Mouse (Mus musculus) testis, adult 2 months (tissue): ENCODE measurements at regions not wholly inside any gene's neighbourhood (a gene's known extent, or its start where the extent isn't known, plus 50 kb on each side); places are given as distances from the start of the nearest gene placed in this dataset.

Experiments
- H3K27ac ChIP-seq: fragments of 200-500 bp; 2 replicates; pipeline ENCODE4 v1.5.1; 2012; ENCODE audit warnings: low read depth, low read length; ENCODE audit not compliant: control insufficient read depth, insufficient read depth
- H3K27me3 ChIP-seq: fragments of 200-500 bp; 2 replicates; pipeline ENCODE4 v1.6.1; 2012; ENCODE audit warnings: mild to moderate bottlenecking, low read length, moderate library complexity; ENCODE audit not compliant: control insufficient read depth, insufficient read depth
- H3K36me3 ChIP-seq: fragments of 200-500 bp; 2 replicates; pipeline ENCODE4 v1.6.1; 2012; ENCODE audit warnings: mild to moderate bottlenecking, low read length; ENCODE audit not compliant: control insufficient read depth, insufficient read depth
- H3K4me1 ChIP-seq: fragments of 200-500 bp; 2 replicates; pipeline ENCODE4 v1.6.1; 2012; ENCODE audit warnings: low read length; ENCODE audit not compliant: control insufficient read depth, insufficient read depth
- H3K4me3 ChIP-seq: fragments of 200-500 bp; 2 replicates; pipeline ENCODE4 v1.5.1; 2012; ENCODE audit warnings: low read depth, mild to moderate bottlenecking, low read length, moderate library complexity, mixed read lengths; ENCODE audit not compliant: control insufficient read depth
- CTCF ChIP-seq: fragments of 200-500 bp; IDR thresholded peaks from 2 replicates; pipeline ENCODE4 v1.5.1; 2012; ENCODE audit warnings: low read depth, mild to moderate bottlenecking, inconsistent platforms, low read length, moderate library complexity; ENCODE audit not compliant: control insufficient read depth, insufficient read depth, insufficient replicate concordance
- POLR2A ChIP-seq: fragments of 200-500 bp; IDR thresholded peaks from 2 replicates; pipeline ENCODE4 v1.6.1; 2012; ENCODE audit warnings: low read depth, mild to moderate bottlenecking, inconsistent platforms, low read length, moderate library complexity; ENCODE audit not compliant: control insufficient read depth

DNA sequence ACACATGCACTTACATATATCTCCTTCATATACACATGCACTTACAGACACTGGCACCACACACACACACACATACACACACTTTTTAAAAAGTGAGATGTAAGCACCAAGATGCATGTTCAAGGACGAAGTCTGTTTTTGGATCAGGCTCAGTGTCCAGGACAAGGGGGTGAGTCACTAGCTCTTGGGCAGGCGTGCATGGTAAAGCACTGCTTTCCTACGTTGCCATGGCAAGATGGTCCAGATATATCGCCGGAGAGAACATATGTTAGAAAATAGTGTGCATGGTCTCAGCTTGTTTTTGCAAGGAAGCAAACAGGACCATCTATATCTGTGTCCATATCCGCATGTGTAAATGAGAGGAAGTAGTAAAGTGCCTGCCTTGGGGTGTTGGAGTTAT lies 77.0 kb upstream of the Kcng1 start:
- no peaks in the 10 kb centered on the region for H3K27me3 ChIP-seq
- H3K27ac ChIP-seq: no peak overlapping the region
- TF ChIP-seq CTCF (no peak), POLR2A (no peak)
- no peak overlapping the region for H3K4me3 ChIP-seq
- no peaks in the 10 kb centered on the region for H3K4me1 ChIP-seq
- H3K36me3 ChIP-seq: no peaks in the 10 kb centered on the region

DNA sequence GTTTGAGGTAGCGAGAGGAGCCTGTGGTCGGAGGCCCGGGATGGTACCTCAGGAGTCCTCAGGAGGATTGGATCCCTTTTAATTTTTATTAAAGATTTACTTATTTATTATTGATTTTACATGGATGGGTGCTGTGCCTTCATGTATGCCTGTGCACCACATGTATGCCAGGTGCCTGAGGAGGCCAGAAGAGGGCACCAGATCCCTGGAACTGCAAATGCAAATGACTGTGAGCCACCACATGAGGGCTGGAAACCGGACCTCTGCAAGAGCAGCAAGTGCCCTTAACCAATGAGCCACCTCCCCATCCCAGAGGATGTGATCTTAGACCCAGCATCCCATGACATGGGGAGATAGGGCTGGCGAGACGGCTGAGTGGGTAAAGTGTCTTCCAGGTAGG lies 76.3 kb upstream of the Kcng1 start:
- no peak overlapping the region for H3K4me3 ChIP-seq
- TF ChIP-seq CTCF: no peak
- no peak for TF ChIP-seq POLR2A
- H3K27me3 ChIP-seq: no peaks in the 10 kb centered on the region
- H3K36me3 ChIP-seq: no peaks in the 10 kb centered on the region
- H3K27ac ChIP-seq: no peak overlapping the region
- H3K4me1 ChIP-seq: no peaks in the 10 kb centered on the region

DNA sequence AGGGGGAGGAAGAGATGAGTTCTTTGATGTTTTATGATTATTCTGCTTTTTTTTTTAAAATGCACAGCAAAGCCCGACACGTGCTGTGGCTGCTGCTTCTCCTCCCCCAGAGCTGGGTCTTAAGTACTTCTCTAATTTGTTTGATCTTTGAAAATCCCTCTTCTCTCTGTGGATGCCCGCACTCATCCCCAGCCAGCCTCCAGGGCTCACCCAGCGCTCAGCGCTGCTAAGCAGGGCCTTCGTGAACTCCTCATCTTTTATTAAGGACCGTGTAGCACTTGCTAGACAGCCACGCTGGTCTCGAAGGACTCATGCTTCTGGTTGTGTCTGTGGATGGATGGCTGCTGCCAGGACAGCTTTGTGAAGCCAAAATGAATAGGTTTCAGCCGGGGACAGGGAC lies 72.9 kb upstream of the Kcng1 start:
- H3K27me3 ChIP-seq: no peaks in the 10 kb centered on the region
- TF ChIP-seq POLR2A: no peak
- H3K4me3 ChIP-seq: no peak overlapping the region
- H3K36me3 ChIP-seq: no peaks in the 10 kb centered on the region
- no peaks in the 10 kb centered on the region for H3K4me1 ChIP-seq
- no peak overlapping the region for H3K27ac ChIP-seq

DNA sequence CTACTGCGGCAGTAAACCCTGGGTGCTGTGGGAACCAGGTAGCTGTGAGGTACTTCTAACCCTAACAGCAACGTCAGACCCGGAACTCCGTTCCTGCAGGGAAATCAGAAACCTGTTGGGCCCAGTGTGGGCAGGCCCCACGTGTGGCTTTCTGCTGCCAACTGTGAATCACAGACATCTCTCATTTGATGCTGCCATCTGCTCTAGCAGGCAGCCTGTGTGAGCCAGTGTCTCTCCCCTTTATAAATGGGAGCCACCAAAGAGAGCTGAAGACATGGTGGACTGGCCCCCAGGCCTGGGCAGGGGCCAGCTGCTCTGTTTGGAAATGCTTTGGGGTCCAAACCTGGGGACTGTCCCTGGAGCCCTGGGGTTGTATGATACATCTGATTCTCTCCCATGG lies 71.1 kb upstream of the Kcng1 start:
- Histone ChIP-seq H3K4me3 (no peak overlapping the region), H3K27me3 (no peaks in the 10 kb centered on the region), H3K4me1 (no peaks in the 10 kb centered on the region), H3K27ac (no peak overlapping the region), H3K36me3 (no peaks in the 10 kb centered on the region)
- TF ChIP-seq CTCF (no peak), POLR2A (no peak)

DNA sequence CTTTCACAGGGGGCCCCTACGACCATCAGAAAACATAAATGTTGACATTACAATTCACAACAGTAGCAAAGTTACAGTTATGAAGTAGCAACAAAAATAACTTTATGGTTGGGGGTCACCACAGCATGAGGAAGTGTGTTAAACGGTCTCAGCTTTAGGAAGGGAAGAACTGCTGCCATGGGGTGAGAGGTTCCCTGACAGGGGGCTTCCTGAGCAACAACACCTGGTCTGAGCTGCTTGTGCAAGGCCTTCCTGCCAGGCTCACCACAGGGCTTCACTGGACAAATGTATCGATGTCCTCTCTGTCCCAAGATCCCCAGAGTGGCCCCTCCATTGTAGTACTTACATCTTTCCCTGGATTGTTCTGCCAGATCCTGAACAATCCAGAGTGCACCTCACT lies 70.7 kb upstream of the Kcng1 start:
- H3K36me3 ChIP-seq: no peaks in the 10 kb centered on the region
- H3K4me1 ChIP-seq: no peaks in the 10 kb centered on the region
- no peak overlapping the region for H3K4me3 ChIP-seq
- no peak for TF ChIP-seq POLR2A
- TF ChIP-seq CTCF: no peak
- H3K27me3 ChIP-seq: no peaks in the 10 kb centered on the region
- no peak overlapping the region for H3K27ac ChIP-seq

DNA sequence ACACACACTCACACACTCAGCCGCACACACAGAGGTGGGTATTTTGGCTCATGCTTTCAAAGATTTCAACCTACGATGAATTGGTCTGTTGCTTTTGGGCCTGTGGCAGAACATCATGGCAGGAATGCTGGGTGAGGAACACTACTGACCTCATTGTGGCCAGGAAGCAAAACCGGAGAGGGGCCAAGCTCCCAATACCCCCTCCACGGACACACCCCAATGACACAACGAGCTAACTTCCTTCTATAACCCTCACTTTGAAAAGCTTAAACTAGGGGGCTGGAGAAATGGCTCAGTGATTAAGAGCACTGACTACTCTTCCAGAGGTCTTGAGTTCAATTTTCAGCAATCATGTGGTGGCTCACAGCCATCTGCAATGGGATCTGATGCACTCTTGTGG lies 63.8 kb upstream of the Kcng1 start:
- no peaks in the 10 kb centered on the region; the same call in 1 of the 2 replicates for H3K4me1 ChIP-seq
- no peak overlapping the region for H3K4me3 ChIP-seq
- H3K27me3 ChIP-seq: no peaks in the 10 kb centered on the region
- no peaks in the 10 kb centered on the region for H3K36me3 ChIP-seq
- no peak overlapping the region for H3K27ac ChIP-seq
- no peak for TF ChIP-seq CTCF
- TF ChIP-seq POLR2A: no peak

DNA sequence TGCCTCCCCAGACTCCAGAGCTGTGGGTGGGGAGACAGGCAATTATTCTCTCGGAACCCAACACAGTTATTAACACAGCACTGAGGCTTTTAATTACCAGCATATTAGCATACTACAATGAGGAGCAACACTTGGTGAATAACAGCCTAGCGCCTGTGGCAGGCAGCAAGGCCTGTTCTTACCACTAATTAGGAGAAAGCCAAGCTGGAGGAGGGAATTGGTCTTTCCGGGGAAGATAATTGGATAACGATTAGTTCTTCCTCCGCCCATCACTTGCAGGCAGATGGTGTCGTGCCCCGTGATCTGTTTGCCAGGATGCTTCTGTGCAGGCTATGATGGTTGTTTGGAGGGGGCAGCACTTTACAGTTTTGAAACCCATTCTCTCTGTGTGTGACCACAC lies 62.2 kb upstream of the Kcng1 start:
- H3K4me3 ChIP-seq: no peak overlapping the region
- no peaks in the 10 kb centered on the region for H3K36me3 ChIP-seq
- TF ChIP-seq CTCF (no peak), POLR2A (no peak)
- no peak overlapping the region for H3K27ac ChIP-seq
- no peaks in the 10 kb centered on the region for H3K27me3 ChIP-seq
- H3K4me1 ChIP-seq: no peaks in the 10 kb centered on the region; the same call in 1 of the 2 replicates

DNA sequence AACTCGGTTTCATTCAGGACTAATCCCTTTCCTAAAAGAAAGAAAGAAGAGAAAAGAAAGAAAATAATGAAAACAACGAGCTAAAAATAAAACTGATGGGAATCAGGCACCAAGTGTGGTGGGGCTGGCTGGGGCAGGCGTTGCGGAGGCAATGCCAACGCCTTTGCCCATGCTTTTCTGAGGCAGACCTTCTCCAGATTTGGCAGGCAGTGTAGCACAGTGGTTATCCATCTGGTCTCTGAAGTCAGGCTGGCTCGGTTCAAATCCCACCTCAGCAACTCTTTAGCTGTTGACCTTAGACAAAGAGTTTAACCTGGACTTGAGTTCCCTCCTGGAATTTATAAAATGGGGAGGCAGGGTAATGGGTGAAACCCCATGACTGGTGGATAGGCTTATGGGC lies 57.3 kb upstream of the Kcng1 start:
- H3K27ac ChIP-seq: no peak overlapping the region
- peaks cover 3% of the 10 kb centered on the region for H3K4me1 ChIP-seq
- no peaks in the 10 kb centered on the region for H3K36me3 ChIP-seq
- no peak overlapping the region for H3K4me3 ChIP-seq
- H3K27me3 ChIP-seq: no peaks in the 10 kb centered on the region
- no peak for TF ChIP-seq CTCF
- TF ChIP-seq POLR2A: no peak
